Mouse (Mus musculus) hindbrain, embryonic 13.5 days (tissue): Measurements from ENCODE around the gene Gm8994. TPM values are rescaled to one million over a fixed set of nuclear protein-coding genes. Genes with fewer than 3 reads are reported as not detected.
A peak's percentile ranks its signal among the peaks of the same experiment; 100 is the strongest.
"Not testable (repeated sequence)": the region's sequence is repeated elsewhere in the genome, so short reads cannot be mapped to it uniquely, and the experiment has no call there.

Experiments
- ATAC-seq: fragments of 200-750 bp; cut with Nextera tagmentation; 2 replicates; pipeline ENCODE4 v1.8.0; 2017; ENCODE audit warnings: moderate TSS enrichment; ENCODE audit not compliant: low FRiP score
- H3K27ac ChIP-seq: fragments of 300-500 bp; sonication (generic); 2 replicates; pipeline ENCODE4 v1.5.1; 2015; ENCODE audit warnings: inconsistent platforms, mild to moderate bottlenecking, moderate library complexity
- H3K27me3 ChIP-seq: fragments of 300-500 bp; sonication (generic); 2 replicates; pipeline ENCODE4 v1.6.1; 2015; ENCODE audit warnings: mild to moderate bottlenecking, inconsistent platforms
- H3K36me3 ChIP-seq: fragments of 300-500 bp; sonication (generic); 2 replicates; pipeline ENCODE4 v1.6.1; 2015; ENCODE audit warnings: mild to moderate bottlenecking, inconsistent platforms
- H3K4me1 ChIP-seq: fragments of 300-500 bp; sonication (generic); replicated peaks from 2 replicates; pipeline ENCODE4 v1.6.1; 2015; ENCODE audit warnings: inconsistent platforms
- H3K4me2 ChIP-seq: fragments of 300-500 bp; sonication (generic); 2 replicates; pipeline ENCODE4 v1.6.1; 2015; ENCODE audit warnings: inconsistent platforms, mild to moderate bottlenecking, moderate library complexity
- H3K4me3 ChIP-seq: fragments of 300-500 bp; sonication (generic); 2 replicates; pipeline ENCODE4 v1.5.1; 2015; ENCODE audit warnings: mild to moderate bottlenecking, inconsistent platforms
- H3K9ac ChIP-seq: fragments of 300-500 bp; sonication (generic); 2 replicates; pipeline ENCODE4 v1.6.1; 2015; ENCODE audit warnings: mild to moderate bottlenecking, inconsistent platforms
- H3K9me3 ChIP-seq: fragments of 300-500 bp; sonication (generic); 2 replicates; pipeline ENCODE4 v1.6.1; 2016; ENCODE audit warnings: inconsistent platforms
- WGBS: fragments of 180-500 bp; shearing (Covaris S2); methylation state at CpG from one replicate; pipeline ENCODE4 v1.1.7; 2015; 5-methylcytosine and 5-hydroxymethylcytosine counted together
- polyA plus RNA-seq: library from polyadenylated mRNA; unstranded; fragments of >200 nt; fragmentation: Nextera tagmentation; extraction: Ambion mirVana; gene quantifications from 2 replicates; pipeline ENCODE4 v1.2.1, GENCODE M21; 2015

Gm8994 gene
- polyA plus RNA-seq, 1 experiment from 2014 or later = not detected

DNA sequence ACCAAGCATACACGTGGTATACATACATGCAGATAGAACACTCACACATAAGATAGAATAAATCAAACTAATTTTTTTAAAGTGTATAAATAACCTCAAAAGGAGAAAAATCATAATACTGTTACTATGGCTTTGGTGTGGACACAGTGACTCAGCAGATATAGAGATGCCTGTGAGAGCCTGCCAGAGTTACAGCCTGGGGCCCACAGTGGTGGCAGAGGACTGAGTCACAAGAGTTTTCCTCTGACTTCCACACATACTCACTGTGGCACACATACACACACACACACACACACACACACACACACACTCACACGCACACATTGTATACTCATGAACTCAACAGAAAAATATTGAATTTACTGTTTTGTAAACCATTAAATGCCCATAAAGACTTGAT, 17.9 kb upstream of the Gm8994 start:
- H3K27me3 ChIP-seq = no peaks in the 10 kb centered on the region
- no peaks in the 10 kb centered on the region for H3K36me3 ChIP-seq
- no peak overlapping the region for H3K27ac ChIP-seq
- no peak for ATAC-seq
- H3K4me3 ChIP-seq = no peak overlapping the region
- no peaks in the 10 kb centered on the region for H3K9me3 ChIP-seq
- H3K9ac ChIP-seq = no peak overlapping the region
- no peak overlapping the region for H3K4me2 ChIP-seq
- H3K4me1 ChIP-seq = peaks cover 1% of the 10 kb centered on the region; the same call in 1 of the 2 replicates
- 96% methylated on average over 2 of the region's 2 CpGs for WGBS

DNA sequence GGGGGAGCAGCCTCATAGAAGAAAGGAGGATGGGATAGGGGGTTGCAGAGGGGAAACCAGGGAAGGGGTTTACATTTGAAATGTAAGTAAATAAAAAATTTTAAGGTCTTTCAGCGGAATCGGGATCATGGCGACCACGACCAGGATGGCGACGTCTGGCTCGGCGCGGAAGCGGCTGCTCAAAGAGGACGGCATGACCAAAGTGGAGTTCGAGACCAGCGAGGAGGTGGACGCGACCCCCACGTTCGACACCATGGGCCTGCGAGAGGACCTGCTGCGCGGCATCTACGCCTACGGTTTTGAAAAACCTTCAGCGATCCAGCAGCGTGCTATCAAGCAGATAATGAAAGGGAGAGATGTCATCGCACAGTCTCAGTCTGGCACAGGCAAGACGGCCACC, 1.1 kb downstream of the Gm8994 start:
- 98% methylated on average over 26 of the region's 26 CpGs for WGBS

DNA sequence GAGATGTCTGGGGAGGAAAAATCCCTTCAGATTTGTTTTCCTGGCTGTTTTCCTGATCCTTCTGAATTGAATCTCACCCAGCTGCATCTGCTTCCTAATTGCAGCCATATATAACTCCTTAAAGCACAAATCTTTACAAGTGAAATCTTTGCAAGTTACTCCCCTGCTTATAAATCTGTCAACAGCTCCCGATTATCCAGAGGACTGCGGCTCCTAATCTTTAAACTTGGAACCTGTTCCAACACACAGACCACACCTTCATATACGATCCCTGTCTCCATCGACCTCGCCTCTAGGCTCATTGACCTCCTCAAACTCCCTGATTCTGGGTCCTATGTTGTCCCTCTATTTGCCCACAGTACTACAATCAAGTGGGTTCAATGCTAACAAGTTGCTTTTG, 13.3 kb downstream of the Gm8994 start:
- no peak overlapping the region for H3K27ac ChIP-seq
- H3K4me1 ChIP-seq = no peaks in the 10 kb centered on the region
- H3K27me3 ChIP-seq = no peaks in the 10 kb centered on the region
- no peaks in the 10 kb centered on the region for H3K36me3 ChIP-seq
- H3K9ac ChIP-seq = no peak overlapping the region
- no peak for ATAC-seq
- WGBS = 91% methylated on average over 5 of the region's 5 CpGs
- H3K9me3 ChIP-seq = no peaks in the 10 kb centered on the region
- no peak overlapping the region for H3K4me2 ChIP-seq
- no peak overlapping the region for H3K4me3 ChIP-seq

More for the DNA sequence above, 1.1 kb downstream of the Gm8994 start:
- H3K4me1 ChIP-seq, H3K36me3 ChIP-seq, H3K9ac ChIP-seq, H3K4me2 ChIP-seq, H3K27ac ChIP-seq, H3K9me3 ChIP-seq, ATAC-seq, H3K27me3 ChIP-seq, H3K4me3 ChIP-seq: not testable (repeated sequence)

DNA sequence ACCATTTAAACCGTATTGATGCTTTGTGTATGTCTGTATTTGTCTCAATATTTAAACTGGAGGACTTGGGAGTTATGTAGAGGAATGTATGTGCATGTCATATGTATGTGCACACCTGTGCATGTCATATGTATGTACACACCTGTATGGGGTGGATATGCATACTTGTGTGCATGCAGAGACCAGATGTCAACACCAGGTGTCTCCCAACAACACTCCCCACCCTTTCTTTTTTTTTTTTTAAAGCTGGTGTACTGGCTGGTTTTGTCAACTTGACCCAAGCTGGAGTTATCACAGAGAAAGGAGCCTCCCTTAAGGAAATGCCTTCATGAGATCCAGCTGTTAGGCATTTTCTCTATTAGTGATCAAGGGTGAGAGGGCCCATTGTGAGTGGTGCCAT, 13.8 kb downstream of the Gm8994 start:
- Histone ChIP-seq H3K4me2 (no peak overlapping the region), H3K27me3 (no peaks in the 10 kb centered on the region), H3K9me3 (no peaks in the 10 kb centered on the region), H3K27ac (no peak overlapping the region), H3K4me1 (no peaks in the 10 kb centered on the region), H3K9ac (no peak overlapping the region), H3K4me3 (no peak overlapping the region), H3K36me3 (no peaks in the 10 kb centered on the region)
- WGBS = 91% methylated on average over 1 of the region's 1 CpGs
- no peak for ATAC-seq

DNA sequence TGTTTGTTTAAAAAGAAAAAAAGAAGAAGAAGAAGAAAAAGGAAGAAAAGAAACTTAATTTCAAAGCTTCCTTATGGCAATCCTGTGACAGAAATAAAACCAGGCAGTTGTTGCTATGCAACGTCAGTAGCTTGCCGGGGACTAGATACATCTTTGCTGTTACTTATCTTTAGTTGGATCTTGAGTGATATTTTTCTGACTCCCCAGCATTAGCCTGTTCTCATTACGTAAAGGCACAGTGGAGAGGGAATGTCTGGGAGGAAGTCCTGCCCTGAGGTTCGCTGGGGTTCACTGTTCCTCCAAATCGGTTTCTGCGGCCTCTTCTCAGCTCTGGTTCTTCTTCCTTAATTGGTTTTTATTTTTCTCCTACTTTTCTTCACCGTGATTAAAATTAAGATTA, 16.5 kb downstream of the Gm8994 start:
- Histone ChIP-seq H3K9ac (no peak overlapping the region), H3K27ac (no peak overlapping the region), H3K36me3 (no peaks in the 10 kb centered on the region), H3K4me3 (no peak overlapping the region), H3K27me3 (no peaks in the 10 kb centered on the region), H3K4me1 (no peaks in the 10 kb centered on the region), H3K9me3 (no peaks in the 10 kb centered on the region), H3K4me2 (no peak overlapping the region)
- no peak for ATAC-seq
- 88% methylated on average over 7 of the region's 7 CpGs for WGBS

DNA sequence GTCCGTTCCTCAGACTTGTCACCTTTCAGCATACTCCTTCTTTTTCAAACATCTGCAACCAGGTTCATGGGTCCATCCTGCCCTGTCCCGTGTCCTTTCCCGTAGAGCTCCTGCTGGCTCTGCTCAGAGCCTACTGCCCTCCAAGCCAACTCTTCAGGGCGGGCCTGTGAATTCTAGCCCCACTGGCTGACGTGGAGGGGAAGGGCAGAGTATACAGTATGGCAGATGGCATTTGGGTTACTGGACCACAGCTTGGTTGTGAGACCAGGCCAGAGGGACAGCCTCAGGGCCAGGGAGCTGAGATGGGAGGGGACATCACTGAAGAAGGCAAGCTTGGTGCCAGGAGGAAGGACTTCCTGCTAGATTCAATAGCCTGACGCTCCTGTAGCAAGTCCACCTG, 17.7 kb downstream of the Gm8994 start:
- 89% methylated on average over 6 of the region's 6 CpGs for WGBS
- no peaks in the 10 kb centered on the region for H3K4me1 ChIP-seq
- H3K27me3 ChIP-seq = no peaks in the 10 kb centered on the region
- H3K4me2 ChIP-seq = no peak overlapping the region
- H3K4me3 ChIP-seq = no peak overlapping the region
- no peak for ATAC-seq
- H3K27ac ChIP-seq = no peak overlapping the region
- no peaks in the 10 kb centered on the region for H3K36me3 ChIP-seq
- no peak overlapping the region for H3K9ac ChIP-seq
- no peaks in the 10 kb centered on the region for H3K9me3 ChIP-seq

DNA sequence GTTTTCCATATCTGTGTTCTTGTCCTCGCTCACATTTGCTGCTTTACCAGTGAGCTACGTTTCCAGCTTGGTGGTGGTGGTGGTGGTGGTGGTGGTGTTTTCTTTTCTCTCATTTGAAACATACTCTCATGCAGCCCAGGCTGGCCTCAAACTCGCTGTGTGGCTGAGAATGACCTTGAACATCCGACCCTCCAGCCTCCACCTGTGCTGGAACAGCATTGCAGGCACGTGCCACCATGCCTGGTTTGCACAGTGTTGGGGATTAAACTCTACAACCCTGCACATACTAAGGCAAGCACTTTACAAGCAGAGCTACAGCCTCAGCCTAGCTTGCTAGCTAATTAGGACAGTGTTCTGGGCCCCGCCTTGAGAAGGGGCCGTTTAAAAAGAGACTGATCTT, 18.3 kb downstream of the Gm8994 start:
- 92% methylated on average over 7 of the region's 7 CpGs for WGBS
- no peak for ATAC-seq

DNA sequence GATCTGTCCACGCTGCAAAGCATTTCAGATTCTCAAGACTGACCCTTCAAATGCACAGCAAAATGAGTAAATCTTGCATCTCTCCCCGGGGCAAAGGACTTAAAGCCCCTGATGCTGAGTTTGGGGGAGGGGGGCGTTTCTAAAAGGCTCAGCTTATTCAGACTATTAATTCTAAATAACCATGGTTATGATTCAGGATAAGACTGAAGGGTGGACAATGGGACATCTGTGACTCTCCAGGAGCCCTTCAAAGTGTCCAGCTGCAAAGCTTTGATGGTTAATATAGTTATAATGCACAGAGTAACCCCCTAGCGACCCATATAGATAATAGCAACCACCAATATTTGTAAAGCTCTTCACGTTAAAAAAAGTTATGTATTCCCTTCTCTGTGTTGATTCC, 19.7 kb downstream of the Gm8994 start:
- Histone ChIP-seq H3K27me3 (no peaks in the 10 kb centered on the region), H3K4me3 (no peak overlapping the region), H3K4me2 (no peak overlapping the region), H3K4me1 (no peaks in the 10 kb centered on the region), H3K9ac (no peak overlapping the region), H3K9me3 (no peaks in the 10 kb centered on the region), H3K27ac (no peak overlapping the region), H3K36me3 (no peaks in the 10 kb centered on the region)
- 35% methylated on average over 5 of the region's 5 CpGs for whole genome bisulfite sequencing
- no peak for ATAC-seq

More for the DNA sequence above, 18.3 kb downstream of the Gm8994 start:
- no peak overlapping the region for H3K27ac ChIP-seq
- H3K36me3 ChIP-seq = no peaks in the 10 kb centered on the region
- no peaks in the 10 kb centered on the region for H3K4me1 ChIP-seq
- no peak overlapping the region for H3K4me2 ChIP-seq
- H3K27me3 ChIP-seq = no peaks in the 10 kb centered on the region
- no peak overlapping the region for H3K9ac ChIP-seq
- no peaks in the 10 kb centered on the region for H3K9me3 ChIP-seq
- no peak overlapping the region for H3K4me3 ChIP-seq

DNA sequence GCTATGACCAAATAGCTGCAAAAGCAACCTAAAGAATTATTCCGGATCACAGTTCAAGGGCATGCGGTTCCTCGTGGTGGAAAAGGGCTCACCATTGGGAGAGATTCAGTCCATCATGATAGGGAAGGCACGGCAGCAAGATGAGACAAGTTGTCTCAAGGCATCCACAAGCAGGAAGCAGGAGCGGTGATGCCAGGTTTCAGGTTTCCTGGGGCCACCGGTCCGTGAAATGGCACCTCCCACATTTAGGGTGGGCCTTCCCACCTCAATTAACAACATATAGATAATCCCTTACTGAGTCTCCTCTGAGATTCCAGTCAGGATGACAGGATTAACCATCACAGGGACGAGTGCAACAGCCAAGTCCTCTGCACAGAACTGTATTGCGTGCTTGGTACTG, 20.3 kb downstream of the Gm8994 start:
- no peaks in the 10 kb centered on the region for H3K36me3 ChIP-seq
- no peaks in the 10 kb centered on the region for H3K27me3 ChIP-seq
- H3K9ac ChIP-seq = no peak overlapping the region
- no peak for ATAC-seq
- H3K4me1 ChIP-seq = no peaks in the 10 kb centered on the region
- H3K27ac ChIP-seq = no peak overlapping the region
- no peaks in the 10 kb centered on the region for H3K9me3 ChIP-seq
- no peak overlapping the region for H3K4me2 ChIP-seq
- H3K4me3 ChIP-seq = no peak overlapping the region
- 67% methylated on average over 9 of the region's 9 CpGs for WGBS

DNA sequence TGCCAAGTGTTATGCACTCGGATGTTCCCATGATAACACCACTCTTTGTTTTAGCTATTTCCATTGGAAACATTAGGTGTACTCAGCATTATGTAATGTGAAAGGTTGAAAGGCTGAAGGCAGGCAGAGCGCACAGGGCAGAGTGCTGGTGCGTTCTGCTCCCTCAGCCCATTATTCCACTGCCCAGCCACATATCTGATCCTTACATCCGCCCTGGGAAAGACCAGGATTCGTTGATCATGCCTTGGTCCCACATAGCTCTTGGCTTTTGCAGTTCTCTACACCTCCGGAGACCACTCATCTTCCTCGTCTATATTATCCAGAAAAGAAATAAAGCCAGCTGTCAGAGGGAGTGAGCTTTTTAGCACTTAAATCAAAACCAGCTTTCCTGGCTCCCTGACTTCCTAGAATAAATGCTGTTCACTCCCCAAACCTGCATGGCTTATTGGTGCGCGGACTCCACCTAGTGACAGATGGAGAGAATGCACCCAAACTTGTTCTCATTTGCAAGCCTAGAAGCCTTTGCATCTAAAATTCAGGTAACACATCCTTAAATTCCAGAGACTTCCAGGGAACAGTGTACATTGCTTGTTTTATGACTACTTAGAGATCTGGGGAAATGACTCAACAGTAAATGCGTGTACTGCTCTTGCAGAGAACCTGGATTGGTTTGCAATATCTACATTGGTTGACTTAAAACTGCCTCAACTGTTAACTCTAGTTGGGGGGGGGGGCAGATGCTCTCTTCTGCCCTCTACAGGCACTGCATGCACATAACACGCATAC, 26.3 kb downstream of the Gm8994 start:
- Histone ChIP-seq H3K9ac (no peak overlapping the region), H3K4me1 (no peaks in the 10 kb centered on the region), H3K4me3 (no peak overlapping the region), H3K27ac (peak overlapping the region; percentile 5; the same call in 1 of the 2 replicates), H3K4me2 (no peak overlapping the region), H3K27me3 (no peaks in the 10 kb centered on the region), H3K36me3 (no peaks in the 10 kb centered on the region), H3K9me3 (no peaks in the 10 kb centered on the region)
- 43% methylated on average over 11 of the region's 11 CpGs for WGBS
- peak; percentile 66 for ATAC-seq

DNA sequence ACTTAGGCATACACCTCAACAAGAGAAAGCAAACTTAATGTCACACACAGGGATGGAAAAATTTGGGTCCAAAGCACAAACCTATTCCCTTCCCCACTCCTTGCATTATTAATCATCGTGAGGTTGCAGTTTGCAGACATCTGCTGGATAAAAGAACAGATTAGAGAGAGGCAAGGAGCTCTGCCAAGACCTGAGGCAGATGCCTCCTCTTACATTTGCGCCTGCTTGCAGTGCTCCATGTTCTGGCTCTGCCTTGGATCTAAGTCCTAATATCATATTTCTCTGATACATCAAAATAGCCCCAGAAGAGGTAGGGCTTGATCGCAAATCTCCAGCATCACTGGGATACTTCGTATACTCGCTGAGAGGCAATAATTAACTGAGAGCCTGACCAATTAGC, 31.1 kb downstream of the Gm8994 start:
- Histone ChIP-seq H3K9ac (no peak overlapping the region), H3K36me3 (no peaks in the 10 kb centered on the region), H3K27ac (no peak overlapping the region), H3K9me3 (no peaks in the 10 kb centered on the region), H3K27me3 (no peaks in the 10 kb centered on the region), H3K4me1 (no peaks in the 10 kb centered on the region), H3K4me2 (no peak overlapping the region), H3K4me3 (no peak overlapping the region)
- ATAC-seq = no peak
- 82% methylated on average over 5 of the region's 5 CpGs for WGBS

DNA sequence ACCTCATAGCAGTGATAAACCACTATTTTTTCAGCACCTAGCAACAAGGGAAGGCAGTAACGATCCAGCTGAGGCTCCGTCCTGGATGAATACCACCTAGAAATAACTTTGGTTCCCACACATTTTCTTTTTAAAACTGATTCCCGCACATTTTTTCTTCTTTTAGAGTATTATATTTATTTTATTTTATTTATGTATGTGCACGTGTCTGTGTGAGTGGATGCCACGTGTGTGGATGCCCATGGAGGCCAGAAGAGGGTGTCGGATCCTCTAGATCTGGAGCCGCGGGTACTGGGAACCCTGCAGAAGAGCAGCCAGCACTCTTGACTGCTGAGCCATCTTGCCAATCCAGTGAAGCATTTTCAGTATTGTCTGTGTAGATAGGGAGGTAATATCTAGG, 36.0 kb downstream of the Gm8994 start:
- no peaks in the 10 kb centered on the region for H3K36me3 ChIP-seq
- H3K9me3 ChIP-seq = no peaks in the 10 kb centered on the region
- H3K9ac ChIP-seq = no peak overlapping the region
- ATAC-seq = no peak
- H3K4me1 ChIP-seq = no peaks in the 10 kb centered on the region
- 88% methylated on average over 8 of the region's 8 CpGs for WGBS
- no peaks in the 10 kb centered on the region for H3K27me3 ChIP-seq
- H3K4me2 ChIP-seq = no peak overlapping the region
- no peak overlapping the region for H3K4me3 ChIP-seq
- H3K27ac ChIP-seq = no peak overlapping the region

DNA sequence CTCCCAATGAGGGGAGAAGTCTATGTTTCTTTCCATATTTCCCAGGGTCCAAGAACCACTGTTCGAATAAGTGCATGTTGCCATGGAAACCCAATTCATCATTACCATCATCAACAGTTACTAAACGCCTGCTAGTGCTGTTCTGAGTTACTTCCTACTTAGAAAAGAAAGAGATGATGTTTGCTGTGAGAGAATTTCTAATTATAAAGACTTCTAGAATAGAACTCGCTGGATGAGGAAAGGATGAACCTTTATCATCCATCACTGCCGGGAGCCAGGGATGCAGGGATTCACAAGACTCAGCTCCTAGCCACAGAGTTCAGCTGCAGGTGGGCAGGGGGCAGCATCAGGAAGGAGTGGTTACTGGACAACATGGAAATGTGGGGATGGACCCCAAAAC, 36.7 kb downstream of the Gm8994 start:
- ATAC-seq = no peak
- no peaks in the 10 kb centered on the region for H3K27me3 ChIP-seq
- no peaks in the 10 kb centered on the region for H3K36me3 ChIP-seq
- no peak overlapping the region for H3K27ac ChIP-seq
- H3K4me1 ChIP-seq = no peaks in the 10 kb centered on the region
- WGBS = 59% methylated on average over 4 of the region's 4 CpGs
- H3K4me2 ChIP-seq = no peak overlapping the region
- H3K9ac ChIP-seq = no peak overlapping the region
- no peaks in the 10 kb centered on the region for H3K9me3 ChIP-seq
- H3K4me3 ChIP-seq = no peak overlapping the region
